Comparison of ENCODE assay signal across 15 mouse cellular contexts in the genomic region with DNA sequence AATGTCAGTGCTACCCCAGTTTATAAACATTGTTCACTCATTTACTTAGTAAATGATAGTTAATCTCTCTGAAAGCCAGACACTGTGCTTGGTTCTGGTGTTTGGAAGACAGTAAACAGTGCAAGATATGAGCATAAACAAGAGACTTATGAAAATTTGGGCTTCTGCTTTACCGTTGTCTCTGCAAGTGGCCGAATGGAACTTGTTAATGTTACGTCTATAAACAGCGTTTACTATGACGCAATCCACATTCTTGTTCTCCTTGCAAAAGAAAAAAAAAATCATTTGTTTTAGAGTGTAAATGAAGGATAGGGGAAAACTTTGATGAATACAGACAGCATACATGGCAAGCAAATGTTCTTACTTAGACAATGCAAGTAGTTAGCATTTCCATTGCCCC. TPM values are rescaled to one million over a fixed set of nuclear protein-coding genes. Genes with fewer than 3 reads are reported as not detected.
DNase-seq lines count a peak whose midpoint lies in the region; ATAC-seq and TF ChIP-seq lines count a peak whose summit lies in the region.
"Had no signal": no experiment of that assay in that cellular context is flagged by ENCODE, and none has a peak within 500 bp of the region (broad histone marks: within the 10 kb centered on the region; RNA-seq: fewer than 3 reads in every experiment).

TSS of gene Tmem156 (minus strand) at position 212 of the 400 bp plus-strand sequence.

- H3K4me3 ChIP-seq in liver, adult 2 months (ENCODE audit: insufficient read depth, low read depth, low read length), result no peak within 1 kb of the TSS
- H3K4me3 ChIP-seq in liver, embryonic 11.5 days (ENCODE audit: low read depth, low read length), result no peak within 1 kb of the TSS
- H3K4me3 ChIP-seq in myocyte, result no peak within 1 kb of the TSS
- no peak within 1 kb of the TSS for H3K4me3 ChIP-seq in hindbrain, embryonic 13.5 days
- H3K4me3 ChIP-seq: erythroblast, embryonic 14.5 days; heart, embryonic 10.5 days; hindbrain, embryonic 15.5 days; limb, embryonic 15.5 days; neural tube, embryonic 12.5 days had no signal

- no peaks in the 10 kb centered on the region for H3K79me2 ChIP-seq in liver, adult 2 months (ENCODE audit: control insufficient read depth, insufficient read depth, low read length)
- no peaks in the 10 kb centered on the region for H3K79me2 ChIP-seq in myocyte (ENCODE audit: control insufficient read depth, insufficient read depth)

- 14% methylated on average over 5 of the region's 5 CpGs for WGBS in liver, adult 2 months
- WGBS in liver, embryonic 11.5 days, result 68% methylated on average over 5 of the region's 5 CpGs
- 84% methylated on average over 5 of the region's 5 CpGs for WGBS in hindbrain, embryonic 13.5 days

- peak within 1 kb of the TSS; percentile 34; the same call in 1 of the 2 replicates for H3K4me2 ChIP-seq in liver, embryonic 11.5 days
- peak within 1 kb of the TSS; percentile 13 for H3K4me2 ChIP-seq in myocyte (ENCODE audit: low read depth)
- no peak within 1 kb of the TSS for H3K4me2 ChIP-seq in hindbrain, embryonic 13.5 days
- H3K4me2 ChIP-seq: hindbrain, embryonic 15.5 days; limb, embryonic 15.5 days; neural tube, embryonic 12.5 days had no signal

- 0 out of 2 replicates have a peak, but pooled peaks cover 2% of the 10 kb centered on the region for H3K4me1 ChIP-seq in liver, adult 2 months (ENCODE audit: control insufficient read depth, insufficient read depth, low read length)
- no peaks in the 10 kb centered on the region for H3K4me1 ChIP-seq in liver, embryonic 11.5 days (replicated peaks; ENCODE audit: control insufficient read depth, insufficient read depth, low read length)
- H3K4me1 ChIP-seq in hindbrain, embryonic 13.5 days (replicated peaks), result no peaks in the 10 kb centered on the region
- H3K4me1 ChIP-seq: heart, embryonic 10.5 days; hindbrain, embryonic 15.5 days; neural tube, embryonic 12.5 days had no signal

- no peak for TF ChIP-seq POLR2A in liver, adult 2 months (IDR thresholded peaks at IDR 0.05; ENCODE audit: extremely low read depth, insufficient read depth, low read length)
- no peak for TF ChIP-seq POLR2A in myocyte (IDR thresholded peaks at IDR 0.05; ENCODE audit: insufficient read length, low read depth)

- no peak for TF ChIP-seq CTCF in liver, adult 2 months (IDR thresholded peaks at IDR 0.05; ENCODE audit: low read depth, low read length)

- no peaks in the 10 kb centered on the region for H3K9me3 ChIP-seq in liver, embryonic 11.5 days (ENCODE audit: control insufficient read depth, low read length)
- no peaks in the 10 kb centered on the region for H3K9me3 ChIP-seq in hindbrain, embryonic 13.5 days
- H3K9me3 ChIP-seq: heart, embryonic 10.5 days; hindbrain, embryonic 15.5 days; limb, embryonic 15.5 days; neural tube, embryonic 12.5 days had no signal

- no peaks in the 10 kb centered on the region for H3K36me3 ChIP-seq in liver, adult 2 months (ENCODE audit: control insufficient read depth, insufficient read depth, low read length)
- no peaks in the 10 kb centered on the region for H3K36me3 ChIP-seq in liver, embryonic 11.5 days (ENCODE audit: control insufficient read depth, insufficient read depth, low read length)
- H3K36me3 ChIP-seq in myocyte (ENCODE audit: control insufficient read depth, insufficient read depth), result no peaks in the 10 kb centered on the region
- H3K36me3 ChIP-seq in hindbrain, embryonic 13.5 days, result no peaks in the 10 kb centered on the region
- H3K36me3 ChIP-seq: heart, embryonic 10.5 days; hindbrain, embryonic 15.5 days; limb, embryonic 15.5 days; neural tube, embryonic 12.5 days had no signal

- no peak for ATAC-seq in liver, embryonic 11.5 days (replicated peaks; ENCODE audit: low FRiP score)
- no peak for ATAC-seq in erythroblast, adult 5-6 weeks (replicated peaks; ENCODE audit: low FRiP score, poor library complexity, severe bottlenecking)
- ATAC-seq in hindbrain, embryonic 13.5 days (ENCODE audit: low FRiP score), result no peak

- peak; percentile 73 for DNase-seq in liver, adult 2 months (ENCODE audit: extremely low read depth, low read depth, low spot score)
- DNase-seq in liver, result no peak
- peak; percentile 31 for DNase-seq in NIH3T3 (ENCODE audit: low read depth)
- no peak for DNase-seq in liver, embryonic 11.5 days (ENCODE audit: low spot score)
- DNase-seq in kidney, postnatal 14 days, result no peak
- DNase-seq: cerebellum, postnatal 25 days; kidney, postnatal 25 days had no signal

- H3ac ChIP-seq in myocyte (ENCODE audit: control insufficient read depth, insufficient read length), result no peak within 1 kb of the TSS

- H3K27ac ChIP-seq in liver, adult 2 months (replicated peaks; ENCODE audit: insufficient read depth, low read depth, low read length), result no peak within 1 kb of the TSS
- H3K27ac ChIP-seq in liver, embryonic 11.5 days (ENCODE audit: low read depth, low read length), result no peak within 1 kb of the TSS
- no peak within 1 kb of the TSS for H3K27ac ChIP-seq in hindbrain, embryonic 13.5 days
- H3K27ac ChIP-seq: heart, embryonic 10.5 days; hindbrain, embryonic 15.5 days; limb, embryonic 15.5 days; neural tube, embryonic 12.5 days had no signal

- no peak within 1 kb of the TSS for H3K9ac ChIP-seq in liver, adult 2 months (ENCODE audit: low read depth, low read length)
- H3K9ac ChIP-seq in liver, embryonic 11.5 days (ENCODE audit: low read depth, low read length), result no peak within 1 kb of the TSS
- H3K9ac ChIP-seq in hindbrain, embryonic 13.5 days, result no peak within 1 kb of the TSS
- H3K9ac ChIP-seq: hindbrain, embryonic 15.5 days; limb, embryonic 15.5 days; neural tube, embryonic 12.5 days had no signal

- H3K27me3 ChIP-seq in liver, adult 2 months (ENCODE audit: control insufficient read depth, insufficient read depth, low read length), result no peaks in the 10 kb centered on the region
- H3K27me3 ChIP-seq in liver, embryonic 11.5 days (replicated peaks; ENCODE audit: control insufficient read depth, insufficient read depth, low read length), result no peaks in the 10 kb centered on the region
- H3K27me3 ChIP-seq in myocyte (ENCODE audit: control insufficient read depth, insufficient read depth, insufficient read length), result no peaks in the 10 kb centered on the region
- H3K27me3 ChIP-seq in hindbrain, embryonic 13.5 days, result no peaks in the 10 kb centered on the region
- H3K27me3 ChIP-seq: hindbrain, embryonic 15.5 days; limb, embryonic 15.5 days; neural tube, embryonic 12.5 days had no signal

TF ChIP-seq in myocyte, 11 proteins besides CTCF, POLR2A, EP300 and RAD21:
- TF ChIP-seq MAX (IDR thresholded peaks at IDR 0.05; ENCODE audit: low read depth), result no peak
- TF ChIP-seq CEBPB (IDR thresholded peaks at IDR 0.05; ENCODE audit: insufficient read depth, poor library complexity, severe bottlenecking), result peak; percentile 64; the same call in 1 of the 2 replicates

RNA-seq across cellular contexts. Expression of gene Tmem156, which starts in this region (rescaled TPM):
- 0.40 and 0.65 TPM in 2 replicates for total RNA-seq in liver, adult 2 months (2014; rRNA removed)
- not detected in 2 replicates for polyA plus RNA-seq in liver, adult 2 months (2012; rRNA removed)
- polyA plus RNA-seq in liver, embryonic 11.5 days (2014; fragmentation: Nextera tagmentation; extraction: Ambion mirVana), result 0.42 and 0.55 TPM in 2 replicates
- 0.61 TPM for polyA plus RNA-seq in myocyte (2012; fragmentation: generic; extraction: Trizol)
- total RNA-seq in erythroblast, adult 5-6 weeks (2015; ENCODE audit: low replicate concordance), result 1.7 and 2.5 TPM in 2 replicates
- total RNA-seq in erythroblast, adult 5-6 weeks (2017; ENCODE audit: low replicate concordance), result 3.6 and 5.3 TPM in 2 replicates
- 0.19 TPM in 1 of 2 replicates, not detected in the other for polyA plus RNA-seq in hindbrain, embryonic 13.5 days (2015; fragmentation: Nextera tagmentation; extraction: Ambion mirVana)
- polyA plus RNA-seq: erythroblast, embryonic 14.5 days; hindbrain, embryonic 15.5 days had no signal

Comparison
In these comparisons a context has a peak if more than half of its experiments do, and no peak if none do; other contexts are left out.
1. Peak in DNase-seq in liver, adult 2 months; RNA of the gene not detected or under 1 TPM.